Mouse (Mus musculus) left cerebral cortex, adult 11 months (tissue): ENCODE results near the gene Slc30a2.
"Not testable (repeated sequence)": the region's sequence is repeated elsewhere in the genome, so short reads cannot be mapped to it uniquely, and the experiment has no call there.

Source experiments
- DNase-seq: peaks from one replicate; pipeline ENCODE4 v3.0.0; 2022; ENCODE audit warnings: low spot score

The Slc30a2 gene

DNA sequence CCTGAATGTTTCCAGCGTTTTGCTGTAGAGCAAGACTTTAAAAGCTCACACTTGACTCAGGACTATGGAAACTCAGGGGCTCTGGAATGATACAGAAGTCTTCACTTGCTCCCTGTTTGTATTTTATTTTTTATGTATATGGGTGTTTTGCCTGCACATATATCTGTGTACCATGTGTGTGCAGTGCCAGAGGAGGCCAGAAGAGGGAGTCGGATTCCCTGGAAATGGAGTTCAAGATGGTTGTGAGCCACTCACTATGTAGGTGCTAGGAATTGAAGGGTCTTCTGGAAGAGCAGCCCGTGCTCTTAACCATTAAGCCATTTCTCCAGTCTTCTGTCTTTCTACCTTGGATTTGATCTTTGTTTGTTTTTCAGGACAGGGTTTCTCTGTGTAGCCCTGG lies 21.5 kb upstream of the Slc30a2 start:
- no peak for DNase-seq

- no peak for DNase-seq
These were observed 18.3 kb upstream of the Slc30a2 start for GRCm38 (mm10) chr4:134324655-134325054.

DNA sequence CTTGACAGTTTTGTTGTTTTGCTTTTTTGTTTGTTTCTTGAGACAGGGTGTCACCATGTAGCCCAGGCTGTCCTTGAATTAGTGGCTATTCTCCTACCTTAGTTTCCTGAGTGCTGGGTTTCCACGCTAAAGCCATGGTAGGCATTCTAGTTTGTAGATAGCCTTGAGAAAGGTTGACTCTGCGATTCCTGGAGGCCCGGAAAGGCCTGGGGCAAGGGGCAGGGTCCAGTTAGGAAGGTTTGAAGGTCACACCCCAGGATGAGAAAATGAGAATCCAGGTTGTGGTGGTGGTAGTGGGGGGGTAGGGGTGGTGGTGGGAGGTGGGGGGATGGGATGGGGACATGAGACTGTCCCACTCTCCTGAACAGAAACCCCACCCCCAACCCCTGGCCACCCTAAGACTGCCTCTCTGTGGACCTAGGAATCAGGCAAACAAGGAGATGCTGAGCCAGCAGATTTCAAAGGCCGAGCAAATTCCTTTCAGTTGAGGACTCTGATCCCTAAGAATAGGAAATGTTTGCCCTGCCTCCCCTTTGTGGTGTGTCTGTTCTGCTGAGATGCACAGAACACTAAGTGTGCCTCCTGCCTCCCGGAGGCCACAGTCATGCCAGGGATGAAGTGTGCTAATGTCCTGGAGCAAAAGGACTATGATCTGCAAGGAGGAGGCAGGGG lies 16.0 kb upstream of the Slc30a2 start:
- no peak for DNase-seq

- DNase-seq, result no peak
These were observed 14.8 kb upstream of the Slc30a2 start for GRCm38 (mm10) chr4:134328151-134328550.

DNA sequence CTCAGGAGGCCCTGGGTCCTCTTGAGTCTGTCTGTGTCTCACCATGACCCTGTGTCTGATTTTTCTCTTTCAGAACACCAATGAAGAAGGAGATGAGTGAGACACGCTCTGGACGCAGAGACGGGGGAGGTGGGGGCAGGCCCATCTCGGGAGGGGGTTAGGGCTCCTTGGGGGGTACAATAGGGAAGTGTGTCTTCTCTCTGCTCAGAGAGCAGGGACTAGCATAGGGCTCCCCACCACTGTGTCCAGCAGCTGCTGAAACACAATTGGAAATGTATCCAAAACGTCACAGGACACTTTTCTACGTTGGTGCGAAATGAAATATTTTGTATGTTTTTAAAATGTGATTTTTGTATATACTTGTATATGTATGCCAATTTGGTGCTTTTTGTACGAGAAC lies 14.1 kb upstream of the Slc30a2 start:
- no peak for DNase-seq

GRCm38 (mm10) chr4:134330281-134330680 lies 12.7 kb upstream of the Slc30a2 start:
- DNase-seq, result no peak

GRCm38 (mm10) chr4:134341231-134341630 lies 1.8 kb upstream of the Slc30a2 start:
- DNase-seq, result not testable (repeated sequence)

GRCm38 (mm10) chr4:134342213-134342779 lies 685 bp upstream of the Slc30a2 start:
- no peak for DNase-seq

DNA sequence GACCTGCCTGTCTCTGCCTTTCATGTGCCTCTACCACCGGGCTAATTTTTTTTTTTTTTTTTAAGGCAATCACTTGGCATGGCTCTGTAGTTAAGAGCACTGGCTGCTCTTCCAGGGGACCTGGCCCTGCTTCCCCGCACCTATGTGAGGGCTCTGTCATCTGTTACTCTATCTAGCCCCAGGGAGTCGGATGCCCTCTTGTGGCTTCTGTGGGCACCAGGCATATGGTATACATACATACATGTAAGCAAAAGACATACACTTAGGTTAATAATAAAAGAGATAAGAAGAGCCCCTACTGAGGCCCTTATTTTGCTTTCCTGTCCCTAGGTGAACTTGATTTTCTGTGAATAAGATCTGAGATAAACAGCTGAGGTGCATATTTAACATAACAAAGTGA lies 1.6 kb downstream of the Slc30a2 start:
- DNase-seq, result no peak

DNA sequence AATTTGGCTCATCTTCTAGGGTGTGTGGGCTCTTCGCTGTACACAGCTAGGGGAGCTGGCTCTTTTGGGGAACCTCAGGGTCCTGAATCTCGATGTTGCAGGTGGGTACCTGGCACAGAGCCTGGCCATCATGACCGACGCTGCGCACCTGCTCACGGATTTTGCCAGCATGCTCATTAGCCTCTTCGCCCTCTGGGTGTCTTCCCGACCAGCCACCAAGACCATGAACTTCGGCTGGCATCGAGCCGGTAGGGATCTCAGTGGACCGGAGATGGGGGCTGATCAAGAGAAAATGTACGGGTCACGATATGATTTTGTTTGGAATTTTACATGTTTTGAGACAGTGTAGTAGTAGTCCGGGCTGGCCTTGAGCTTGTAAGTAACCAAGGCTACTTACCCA lies 2.8 kb downstream of the Slc30a2 start:
- DNase-seq, result no peak

GRCm38 (mm10) chr4:134348078-134348477 lies 5.1 kb downstream of the Slc30a2 start:
- no peak for DNase-seq

DNA sequence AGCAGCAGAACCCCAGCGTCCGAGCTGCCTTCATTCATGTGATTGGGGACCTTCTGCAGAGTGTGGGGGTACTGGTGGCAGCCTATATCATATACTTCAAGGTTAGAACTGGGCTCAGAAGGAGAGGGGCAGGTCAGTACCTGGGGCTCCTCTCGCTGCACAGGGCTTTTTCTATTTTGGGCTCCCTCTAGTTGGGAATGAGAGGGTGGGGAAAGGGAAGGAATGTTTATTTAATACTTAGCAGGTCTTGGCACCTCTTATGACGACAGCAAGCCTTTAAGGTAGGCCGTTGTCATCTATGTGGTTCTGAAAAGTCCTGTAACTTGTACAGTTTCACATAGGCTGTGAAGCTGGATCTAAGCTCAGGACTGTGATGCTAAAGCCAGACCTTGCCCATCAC lies 5.6 kb downstream of the Slc30a2 start:
- no peak for DNase-seq

DNA sequence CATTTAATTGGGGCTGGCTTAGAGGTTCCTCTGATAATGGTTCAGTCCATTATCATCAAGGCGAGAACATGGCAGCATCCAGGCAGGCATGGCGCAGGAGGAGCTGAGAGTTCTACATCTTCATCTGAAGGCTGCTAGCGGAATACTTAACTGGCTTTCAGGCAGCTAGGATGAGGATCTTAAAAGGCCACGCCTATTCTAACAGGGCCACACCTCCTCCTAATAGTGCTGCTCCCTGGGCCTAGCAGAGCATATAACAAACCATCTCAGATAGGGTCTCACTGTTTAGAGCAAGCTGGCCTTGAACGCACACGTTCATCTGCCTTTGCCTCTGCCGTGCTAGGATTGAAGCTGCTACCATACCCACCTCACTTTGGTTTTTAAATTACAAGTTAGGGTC lies 6.8 kb downstream of the Slc30a2 start:
- no peak for DNase-seq

DNA sequence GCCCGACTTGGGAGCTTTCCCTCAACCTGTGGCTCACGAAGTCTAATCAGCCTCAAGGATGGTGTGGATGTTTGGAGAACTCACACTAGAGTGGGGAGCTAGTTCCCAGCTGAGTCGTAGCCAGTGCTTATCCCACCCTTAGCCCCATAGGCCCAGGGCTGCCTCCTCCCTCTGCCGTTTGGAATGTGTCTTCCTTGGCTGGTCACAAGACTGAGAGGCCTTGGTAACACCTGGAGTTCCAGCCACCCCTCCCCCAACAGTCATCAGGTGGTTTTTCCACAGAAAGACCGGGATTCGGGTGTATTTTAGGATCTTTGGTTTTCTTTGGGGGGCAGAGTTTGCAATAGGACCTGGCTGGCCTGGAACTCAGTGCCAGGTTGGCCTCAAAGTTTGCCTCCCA lies 7.7 kb downstream of the Slc30a2 start:
- no peak for DNase-seq

- no peak for DNase-seq
These were observed 8.6 kb downstream of the Slc30a2 start for GRCm38 (mm10) chr4:134351329-134352260.

- DNase-seq, result no peak
These were observed 9.3 kb downstream of the Slc30a2 start for GRCm38 (mm10) chr4:134352261-134352707.

GRCm38 (mm10) chr4:134352929-134353328 lies 9.9 kb downstream of the Slc30a2 start:
- DNase-seq, result no peak

DNA sequence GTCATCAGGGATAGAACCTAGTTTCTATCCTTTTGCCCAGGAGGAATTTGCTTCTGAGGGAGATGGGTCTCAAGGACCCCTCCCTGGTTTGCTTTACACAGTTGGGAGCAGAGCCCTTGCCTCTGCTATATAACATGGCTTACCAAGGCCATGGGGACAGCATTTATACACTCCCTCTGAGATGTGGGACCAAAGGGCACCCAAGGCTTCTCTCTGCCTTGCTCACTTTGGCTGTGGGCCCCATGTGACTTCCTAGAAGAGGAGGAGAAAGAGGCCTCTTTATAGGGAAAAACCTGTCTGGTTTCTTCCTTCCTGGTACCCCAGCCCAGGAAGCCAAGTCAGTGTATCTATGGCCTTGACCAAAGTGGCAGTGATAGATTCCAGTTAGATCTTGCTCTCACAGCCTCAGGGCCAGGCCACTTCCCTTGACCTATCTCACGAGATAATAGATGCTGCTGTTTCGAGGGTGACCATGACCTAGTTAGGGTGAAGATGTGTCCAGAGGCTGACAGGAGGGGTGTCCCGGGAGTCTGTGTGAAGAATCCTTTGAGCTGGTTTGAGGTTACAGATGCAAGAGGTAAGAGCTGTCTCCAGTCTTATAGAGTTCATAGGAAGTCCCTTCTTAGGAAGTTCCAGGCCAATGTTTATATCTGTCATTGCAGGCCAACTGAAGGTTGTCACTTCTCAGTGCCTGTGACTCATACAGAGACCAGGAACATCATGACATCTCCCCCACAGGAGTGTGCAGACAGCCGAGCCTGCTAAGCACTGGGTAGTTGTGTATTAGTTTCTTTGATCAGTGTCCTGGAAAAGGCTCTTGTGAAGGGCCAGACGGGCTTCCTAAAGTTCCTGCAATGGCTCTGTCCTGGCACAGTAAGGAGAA lies 10.8 kb downstream of the Slc30a2 start:
- DNase-seq, result no peak

DNA sequence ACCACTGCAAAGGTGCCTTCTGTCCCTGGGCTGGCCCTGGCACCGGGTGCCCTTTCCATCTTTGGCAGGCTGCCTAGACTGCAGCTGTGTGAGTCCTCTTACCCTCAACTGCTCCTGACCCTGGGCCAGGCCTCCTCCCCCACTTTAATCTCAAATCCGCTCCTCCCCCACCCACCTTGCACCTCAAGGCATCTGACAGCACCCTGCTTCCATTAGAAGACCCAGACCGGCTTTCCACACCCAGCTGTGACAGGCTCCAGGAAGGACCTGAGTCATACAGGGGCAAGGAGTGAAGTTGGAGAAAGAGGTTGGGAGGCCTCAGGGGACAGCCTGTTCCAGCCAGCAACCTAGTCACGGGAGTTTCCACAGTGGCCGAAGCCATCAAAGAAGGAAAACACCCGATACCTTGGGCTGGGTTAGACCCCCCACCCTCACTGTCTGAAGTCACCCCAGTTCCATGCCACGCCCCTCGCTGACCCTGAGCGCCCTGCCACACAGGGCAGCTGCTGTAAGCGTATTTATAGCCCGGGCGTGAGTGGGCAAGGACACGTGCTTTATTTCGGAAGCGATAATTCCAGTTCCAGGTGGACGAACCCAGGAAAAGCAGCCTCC lies 13.0 kb downstream of the Slc30a2 start:
- DNase-seq, result no peak

- no peak for DNase-seq
These were observed 13.8 kb downstream of the Slc30a2 start for GRCm38 (mm10) chr4:134356591-134357460.

DNA sequence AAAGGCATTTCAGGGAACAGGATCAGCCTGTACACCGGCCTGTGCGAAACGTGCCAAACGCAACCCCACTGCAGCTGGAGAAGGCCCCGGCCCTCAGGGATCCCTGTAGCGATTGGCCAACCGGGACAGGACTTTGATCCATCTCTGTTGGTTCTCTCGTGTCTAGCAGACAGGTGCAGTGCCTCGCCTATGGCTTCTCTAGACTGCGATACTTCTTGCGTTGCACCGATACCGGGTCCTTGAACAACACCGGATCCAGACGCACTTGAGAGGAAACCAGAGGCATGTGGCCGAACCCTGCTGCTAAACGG lies 14.4 kb downstream of the Slc30a2 start:
- no peak for DNase-seq
